Mouse (Mus musculus) layer of hippocampus, adult 8-10 months (tissue): ENCODE results near the gene Eef1akmt3. TPM values are rescaled to one million over a fixed set of nuclear protein-coding genes. Genes with fewer than 3 reads are reported as not detected.

Source experiments
- DNase-seq, 2 experiments: peaks; one replicate each; pipeline ENCODE4 v3.0.0; 2022; ENCODE audit warnings: low spot score in 2 of 2
- microRNA-seq, 2 experiments: library from miRNA; unstranded; fragments of <30 nt; microRNA quantifications; one replicate each; pipeline ENCODE4 v1.2.0; 2022
- total RNA-seq, 4 experiments: library from RNA; stranded (reverse); gene quantifications; 2 replicates each; pipeline ENCODE4 v1.2.4; 2022

The Eef1akmt3 gene
- total RNA-seq, 4 experiments from 2014 or later, result 0.23 to 0.33 (median 0.31) TPM; not detected in 1

- DNase-seq, result no peak
These were observed 40.0 kb downstream of the Eef1akmt3 start for GRCm38 (mm10) chr10:127001297-127001696.

DNA sequence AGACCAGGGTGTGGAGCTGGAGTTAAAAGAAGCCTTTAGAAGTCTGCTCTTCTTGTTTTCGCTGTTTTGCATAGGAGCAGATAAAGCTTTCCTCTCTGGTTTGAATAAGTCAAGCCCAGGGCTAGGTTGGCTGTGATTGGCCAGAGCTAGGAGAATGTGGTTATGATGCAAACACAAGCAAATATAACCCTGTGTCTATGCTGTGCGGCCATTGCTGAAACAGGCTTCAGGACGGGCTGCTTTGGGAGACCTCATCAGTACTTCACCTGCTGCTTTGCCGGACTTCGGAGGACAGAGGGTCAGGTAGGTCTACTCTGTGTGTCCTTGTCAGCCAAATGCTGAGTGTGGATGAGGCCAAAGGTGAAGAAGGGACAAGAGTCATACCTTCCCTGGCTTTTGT, 40.8 kb downstream of the Eef1akmt3 start, which contains the start of gene Avil:
Avil (plus strand) TSS at position 181 of the 400 bp plus-strand sequence.
- no peak for DNase-seq

DNA sequence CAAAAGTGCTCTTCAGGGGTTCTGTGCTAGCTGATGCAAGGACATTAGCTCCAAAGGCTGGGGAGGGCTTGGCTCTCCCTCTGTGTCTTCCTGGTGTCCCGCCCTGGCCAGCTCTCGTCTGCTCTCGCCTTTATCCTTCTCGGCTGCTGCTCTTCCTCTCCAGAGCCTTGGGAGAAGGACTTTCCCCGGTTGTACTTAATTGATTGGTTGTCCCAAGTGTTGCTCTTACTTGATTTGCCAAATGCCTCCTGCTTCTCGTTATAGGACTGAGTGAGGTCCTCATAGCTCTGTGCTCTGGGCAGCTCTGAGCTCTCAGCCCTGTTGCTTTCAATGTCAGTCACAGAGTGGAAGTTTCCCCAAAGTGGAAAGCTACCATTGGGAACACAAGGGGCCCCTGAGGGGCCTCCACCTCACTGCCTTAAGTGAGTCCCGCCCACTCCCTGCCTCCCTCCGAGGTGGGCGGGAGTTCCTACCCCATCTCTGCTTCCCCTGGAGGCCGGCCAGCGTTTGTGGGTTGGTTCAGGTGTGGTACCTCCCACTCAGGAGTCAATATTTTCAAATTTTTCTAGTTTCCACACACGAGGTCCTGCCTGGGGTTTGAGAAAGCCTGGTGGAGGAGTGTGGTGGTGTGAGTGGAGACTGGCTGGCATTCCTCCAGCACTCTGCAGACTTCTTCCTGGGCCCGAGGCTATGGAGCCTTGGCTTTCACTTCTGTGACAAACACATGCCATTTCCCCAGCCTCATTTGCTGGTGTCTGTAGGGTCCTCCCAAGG, 43.8 kb downstream of the Eef1akmt3 start:
- no peak for DNase-seq

GRCm38 (mm10) chr10:126993621-126994020, 47.7 kb downstream of the Eef1akmt3 start:
- DNase-seq, result no peak

DNA sequence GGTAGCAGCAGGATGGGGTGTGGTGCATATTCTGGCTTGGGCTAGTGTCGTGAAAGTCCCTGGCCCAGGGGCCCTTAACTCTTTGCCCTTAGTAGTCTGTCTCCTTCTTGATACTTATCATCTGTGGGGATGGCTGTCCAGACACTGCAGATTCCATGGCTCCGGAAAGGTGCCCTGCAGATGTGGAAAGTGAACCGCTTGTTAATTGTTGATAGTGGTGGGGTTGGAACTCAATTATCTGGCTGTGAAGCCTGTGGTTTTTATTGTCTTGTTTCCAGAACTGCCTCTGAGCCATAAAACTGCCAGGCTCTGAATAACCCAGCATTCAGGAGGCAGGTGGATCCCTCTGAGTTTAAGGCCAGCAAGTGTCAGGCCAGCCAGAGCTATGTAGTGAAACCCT, 49.6 kb downstream of the Eef1akmt3 start:
- no peak for DNase-seq

- peak; percentile 68 to 83 for DNase-seq
These were observed 50.8 kb downstream of the Eef1akmt3 start for GRCm38 (mm10) chr10:126990313-126991056.

DNA sequence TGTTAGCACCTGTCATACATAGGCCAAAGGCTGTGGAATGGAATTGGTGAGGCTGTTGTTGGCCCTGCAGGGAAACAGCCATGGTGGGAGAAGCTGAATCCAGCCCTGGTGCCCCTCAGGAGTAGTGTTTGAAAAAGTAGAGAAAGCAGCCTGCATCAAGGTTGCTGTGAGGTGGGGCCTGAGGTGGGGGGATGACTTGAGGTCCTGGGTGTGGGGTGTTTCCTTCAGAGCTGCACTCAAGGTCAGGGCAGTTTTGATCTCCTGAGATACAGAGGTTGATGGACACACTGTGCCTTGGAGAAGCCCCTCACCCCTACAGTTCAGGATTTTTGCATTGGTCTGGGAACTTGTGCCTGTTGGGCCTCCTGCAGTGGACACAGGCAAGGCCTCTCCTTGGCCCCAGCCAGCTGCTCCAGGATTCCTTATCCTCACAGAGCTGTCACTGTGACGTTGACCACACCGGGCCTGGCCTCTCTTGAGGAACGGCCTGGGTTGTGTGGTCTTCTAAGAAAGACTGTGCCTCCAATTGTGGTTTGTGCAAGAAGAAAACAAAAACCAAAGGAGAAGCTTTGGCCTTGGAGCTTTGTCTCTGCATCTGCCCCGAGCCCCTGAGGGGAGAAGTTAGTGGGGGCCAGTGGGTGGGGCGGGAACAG, 52.7 kb downstream of the Eef1akmt3 start:
- DNase-seq, result no peak

DNA sequence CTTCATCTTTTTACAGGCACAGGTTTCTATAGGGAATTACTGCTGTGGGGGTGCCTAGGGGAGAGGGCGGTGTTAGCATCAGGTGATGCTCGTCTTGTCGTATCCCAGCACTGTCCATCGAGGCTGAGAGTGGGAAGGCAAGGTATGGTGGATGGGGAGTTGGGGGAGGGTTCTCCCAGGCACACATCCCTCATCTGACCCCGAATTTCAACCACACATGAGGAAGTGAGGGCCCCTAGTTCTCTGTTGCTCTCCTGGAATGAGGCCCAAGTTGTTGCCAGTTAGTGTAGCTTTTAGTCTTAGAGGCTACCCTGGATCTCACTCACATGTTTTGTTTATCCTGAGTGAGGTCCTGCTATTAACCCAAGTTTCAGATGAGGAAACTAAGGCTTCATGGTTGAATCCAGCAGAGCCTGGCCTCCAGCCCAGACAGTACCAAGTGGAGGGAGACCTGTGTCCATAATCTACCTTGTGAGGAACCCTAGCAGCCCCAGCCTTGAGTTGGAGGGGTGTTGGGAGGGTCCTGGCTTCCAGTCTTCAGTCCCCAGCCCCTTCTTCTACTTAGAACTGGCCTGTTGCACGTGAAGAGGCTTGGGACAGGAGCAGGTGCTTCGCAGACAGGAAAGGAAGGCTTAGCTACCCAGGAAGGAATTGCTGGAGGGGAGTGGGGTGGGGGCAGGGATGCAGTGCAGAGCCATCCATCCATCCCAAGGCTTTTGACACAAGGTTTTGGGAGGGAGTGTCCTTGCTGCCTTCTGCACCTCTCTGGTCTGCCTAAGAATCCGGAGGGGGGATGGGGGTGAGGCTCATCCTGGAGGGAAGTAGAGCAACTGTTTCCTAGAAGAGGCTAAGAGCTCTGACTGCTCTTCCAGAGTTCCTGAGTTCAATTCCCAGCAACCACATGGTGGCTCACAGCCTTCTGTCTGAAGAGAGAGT, 53.9 kb downstream of the Eef1akmt3 start:
- DNase-seq, result no peak

DNA sequence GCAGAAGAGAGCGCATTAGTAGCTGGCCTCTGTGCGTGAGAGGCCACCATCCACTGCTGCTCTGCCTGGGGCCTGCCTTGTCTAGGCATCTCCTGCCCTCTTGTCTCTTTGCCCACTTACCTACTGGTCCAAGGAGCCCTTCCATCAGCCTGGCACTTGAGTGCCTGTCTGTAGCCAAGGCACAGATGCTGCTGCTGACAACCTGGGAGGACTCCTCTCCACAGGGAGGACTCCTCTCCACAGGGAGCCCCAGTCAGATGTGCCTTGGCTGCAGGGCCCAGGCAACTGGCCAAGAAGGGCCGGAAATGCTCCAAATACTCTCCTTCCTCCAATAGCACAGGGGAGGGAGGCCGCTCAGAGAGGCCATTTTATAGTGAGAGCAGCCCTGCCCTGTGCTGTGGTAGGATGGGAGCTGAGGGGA, 54.8 kb downstream of the Eef1akmt3 start:
- peak; percentile 66 to 70 for DNase-seq

DNA sequence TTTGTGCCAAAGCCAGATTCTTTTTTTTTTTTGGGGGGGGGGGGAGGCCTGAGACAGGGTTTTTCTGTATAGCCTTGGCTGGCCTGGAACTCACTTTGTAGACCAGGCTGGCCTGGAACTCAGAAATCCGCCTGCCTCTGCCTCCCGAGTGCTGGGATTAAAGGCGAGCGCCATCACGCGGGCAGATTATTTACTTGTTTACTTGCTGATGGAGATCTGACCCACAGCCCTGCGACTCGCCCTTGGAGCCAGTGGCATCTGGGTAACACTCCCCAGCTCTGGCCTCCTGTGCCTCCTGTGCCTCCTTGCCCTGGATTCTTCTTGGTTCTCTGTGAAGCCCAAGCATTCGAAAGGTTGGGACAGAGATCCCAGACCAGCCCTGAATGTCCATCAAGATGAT, 55.7 kb downstream of the Eef1akmt3 start:
- DNase-seq, result no peak

DNA sequence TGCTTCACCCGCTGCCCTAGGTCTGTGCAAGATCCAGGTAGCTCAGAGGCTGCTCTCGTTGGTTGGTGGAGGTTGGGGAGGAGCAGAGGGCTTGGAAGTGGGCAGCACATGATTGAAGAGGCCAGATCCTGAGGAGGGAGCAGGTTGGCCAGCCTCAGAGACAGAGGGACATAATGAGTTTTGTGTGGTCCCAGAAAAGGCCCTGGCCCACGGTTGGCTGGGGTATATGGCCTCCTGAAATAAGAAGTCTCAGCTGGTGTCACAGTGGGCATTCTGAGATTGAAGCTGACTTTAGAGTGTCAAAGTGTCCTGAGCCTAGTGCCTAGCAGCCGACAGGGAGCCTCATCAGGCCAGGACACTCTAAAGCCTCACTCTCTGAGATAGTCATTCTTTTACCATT, 56.2 kb downstream of the Eef1akmt3 start:
- DNase-seq, result no peak

DNA sequence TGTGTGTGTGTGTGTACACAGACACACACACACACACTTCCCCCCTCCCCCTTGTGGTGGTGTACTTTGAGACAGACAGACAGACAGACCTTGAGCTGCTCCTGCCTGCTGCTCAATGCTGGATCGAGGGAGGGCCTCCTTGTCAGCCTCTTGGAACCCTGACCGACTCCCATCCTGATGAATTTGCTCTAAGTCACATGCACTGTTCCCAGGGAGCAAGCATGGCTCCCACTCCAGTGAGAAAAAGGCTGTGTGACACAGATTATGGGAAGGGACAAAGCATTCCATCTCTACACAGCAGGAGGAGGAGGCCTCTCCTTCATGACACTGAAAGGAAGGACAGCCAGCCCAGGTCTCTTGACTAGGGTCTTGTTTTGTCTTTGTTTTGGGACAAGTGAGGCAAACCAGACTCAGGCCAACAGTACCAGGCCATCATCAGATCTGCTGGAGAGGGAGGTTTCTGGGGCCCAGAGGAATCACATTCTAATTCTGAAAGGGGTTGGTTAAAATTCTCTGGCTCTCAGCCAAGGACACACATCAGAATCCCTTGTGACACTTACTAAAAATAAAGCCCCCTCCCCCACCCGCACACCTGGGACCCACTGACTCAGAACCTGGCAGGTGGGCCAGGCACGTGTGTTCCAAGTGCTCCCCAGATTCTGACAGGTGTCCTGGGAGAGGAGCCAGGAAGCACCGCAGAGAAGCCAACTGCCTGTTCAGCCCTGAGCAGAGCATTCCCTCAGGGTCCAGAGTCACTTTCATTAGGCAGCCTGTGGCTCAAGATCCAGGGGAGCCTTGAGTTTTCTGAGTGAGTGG, 56.9 kb downstream of the Eef1akmt3 start:
- DNase-seq, result no peak

DNA sequence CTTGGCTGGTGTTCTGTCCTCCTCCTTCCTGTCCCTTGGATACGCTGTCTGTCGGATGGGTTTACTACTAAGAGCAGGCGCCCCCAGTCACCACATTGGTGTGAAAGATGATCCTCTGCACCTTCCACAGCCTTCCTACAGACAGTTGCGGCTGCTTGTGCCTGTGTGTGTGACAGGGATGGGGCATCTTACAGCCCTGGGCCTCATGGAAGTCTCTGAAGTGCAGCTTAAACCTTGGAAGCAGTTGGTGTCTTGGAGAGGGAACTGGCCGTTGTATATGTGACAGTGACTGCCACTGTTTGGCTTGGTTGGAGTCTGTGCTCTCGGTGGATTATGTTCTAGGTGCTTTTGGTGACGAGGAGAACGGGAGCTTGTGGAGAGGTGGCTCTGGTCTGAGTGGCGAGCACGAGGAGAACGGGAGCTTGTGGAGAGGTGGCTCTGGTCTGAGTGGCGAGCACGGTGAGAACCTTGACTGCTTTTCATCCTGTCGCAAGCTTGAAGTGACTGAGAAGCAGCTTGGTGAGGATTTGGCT, 58.1 kb downstream of the Eef1akmt3 start:
- DNase-seq, result no peak

DNA sequence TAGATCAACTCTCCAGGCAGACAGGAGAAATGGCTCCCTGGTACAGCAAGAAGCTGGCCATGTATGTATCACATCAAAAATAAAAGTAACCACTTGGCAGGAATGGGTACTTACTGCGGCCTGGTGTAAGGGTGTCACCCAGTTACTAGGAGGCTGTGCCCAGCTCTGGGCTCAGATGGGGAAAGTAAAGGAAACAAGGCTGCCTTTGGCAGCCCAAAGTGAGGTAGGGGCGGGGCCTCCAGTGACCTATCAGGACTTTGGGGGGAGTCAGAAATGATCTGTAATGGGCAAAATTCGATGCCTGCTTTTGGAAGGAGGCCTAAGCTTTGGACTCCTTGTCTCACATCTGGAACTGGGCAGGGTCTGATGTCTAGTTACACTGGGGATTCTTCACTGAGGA, 59.6 kb downstream of the Eef1akmt3 start:
- no peak for DNase-seq

Small RNAs within 50 kb of the gene (microRNA-seq; reads per million reads assigned to microRNA genes)
- gene Mir26a-2 (62.9 to 63.5 reads per million in 2 experiments), gene Mir546 (0 reads per million in 2 experiments)

Other genes starting within 250 kb of the Eef1akmt3 start
- gene Atp23, start 140.2 kb downstream of the Eef1akmt3 start, total RNA-seq, result 10 to 100 TPM in 3 of 4 experiments, 1 to 10 TPM in 1; 7.5 to 11.2 (median 10.5) TPM
- 100 to 1,000 TPM; 104 to 120 (median 111) TPM for gene Ctdsp2, start 62.8 kb downstream of the Eef1akmt3 start, total RNA-seq
- gene Avil, start 40.8 kb downstream of the Eef1akmt3 start, total RNA-seq, result under 1 TPM; 0.11 to 0.39 (median 0.18) TPM
- 10 to 100 TPM; 24.5 to 31.8 (median 27.5) TPM for gene Tsfm, start 10.7 kb downstream of the Eef1akmt3 start, total RNA-seq
- 10 to 100 TPM; 13.1 to 16.0 (median 14.5) TPM for gene Mettl1, start 99 bp downstream of the Eef1akmt3 start, total RNA-seq
- 1 to 10 TPM in 1 of 4 experiments, under 1 TPM in 3; 0.14 to 1.1 (median 0.48) TPM for gene Cyp27b1, start 6.7 kb upstream of the Eef1akmt3 start, total RNA-seq
- 10 to 100 TPM; 14.8 to 21.9 (median 20.4) TPM for gene March9, start 18.7 kb upstream of the Eef1akmt3 start, total RNA-seq
- gene Cdk4, start 22.0 kb upstream of the Eef1akmt3 start, total RNA-seq, result 10 to 100 TPM; 84.1 to 95.2 (median 91.1) TPM
- gene Tspan31, start 28.8 kb upstream of the Eef1akmt3 start, total RNA-seq, result 10 to 100 TPM; 62.9 to 68.4 (median 66.1) TPM
- 100 to 1,000 TPM; 657 to 727 (median 692) TPM for gene Agap2, start 33.8 kb upstream of the Eef1akmt3 start, total RNA-seq
- 100 to 1,000 TPM in 2 of 4 experiments, 10 to 100 TPM in 2; 98.1 to 120 (median 109) TPM for gene Os9, start 79.6 kb upstream of the Eef1akmt3 start, total RNA-seq
- 100 to 1,000 TPM; 113 to 123 (median 113) TPM for gene B4galnt1, start 123.7 kb upstream of the Eef1akmt3 start, total RNA-seq
- 10 to 100 TPM; 12.2 to 17.5 (median 14.4) TPM for gene Slc26a10, start 139.1 kb upstream of the Eef1akmt3 start, total RNA-seq
- gene Arhgef25, start 148.6 kb upstream of the Eef1akmt3 start, total RNA-seq, result 100 to 1,000 TPM; 310 to 386 (median 350) TPM
- 100 to 1,000 TPM; 214 to 267 (median 229) TPM for gene Dtx3, start 154.2 kb upstream of the Eef1akmt3 start, total RNA-seq
- 100 to 1,000 TPM in 1 of 4 experiments, 10 to 100 TPM in 3; 95.0 to 107 (median 98.9) TPM for gene Pip4k2c, start 170.1 kb upstream of the Eef1akmt3 start, total RNA-seq
- 100 to 1,000 TPM; 807 to 850 (median 831) TPM for gene Kif5a, start 221.8 kb upstream of the Eef1akmt3 start, total RNA-seq
- 100 to 1,000 TPM; 260 to 271 (median 262) TPM for gene Dctn2, start 224.9 kb upstream of the Eef1akmt3 start, total RNA-seq
- gene Mbd6, start 247.5 kb upstream of the Eef1akmt3 start, total RNA-seq, result 10 to 100 TPM; 56.3 to 61.6 (median 56.8) TPM